Mouse (Mus musculus): ENCODE data around the gene Exoc3l2.
A peak's percentile ranks its signal among the peaks of the same experiment; 100 is the strongest.

Gene Exoc3l2

GRCm38 (mm10) chr7:19523017-19523756, 60.1 kb downstream of the Exoc3l2 start:
- DNase-seq (ENCODE audit: low read depth, low spot score) = no peak

GRCm38 (mm10) chr7:19523757-19524419, 60.8 kb downstream of the Exoc3l2 start:
- DNase-seq (ENCODE audit: low read depth, low spot score) = peak; percentile 56

GRCm38 (mm10) chr7:19524420-19525104, 61.4 kb downstream of the Exoc3l2 start:
- no peak for DNase-seq (ENCODE audit: low read depth, low spot score)

- no peak for DNase-seq (ENCODE audit: low read depth, low spot score)
Observed at GRCm38 (mm10) chr7:19525105-19525481, 62.0 kb downstream of the Exoc3l2 start.

- no peak for DNase-seq (ENCODE audit: low read depth, low spot score)
Observed at GRCm38 (mm10) chr7:19531077-19531476, 67.9 kb downstream of the Exoc3l2 start.

GRCm38 (mm10) chr7:19532240-19532639, 69.1 kb downstream of the Exoc3l2 start:
- no peak for DNase-seq (ENCODE audit: low read depth, low spot score)

GRCm38 (mm10) chr7:19534676-19535075, 71.5 kb downstream of the Exoc3l2 start:
- DNase-seq (ENCODE audit: low read depth, low spot score) = no peak

- DNase-seq (ENCODE audit: low read depth, low spot score) = no peak
Observed at GRCm38 (mm10) chr7:19540771-19541566, 77.8 kb downstream of the Exoc3l2 start.

- no peak for DNase-seq (ENCODE audit: low read depth, low spot score)
Observed at GRCm38 (mm10) chr7:19541681-19542154, 78.6 kb downstream of the Exoc3l2 start.

GRCm38 (mm10) chr7:19542155-19542691, 79.1 kb downstream of the Exoc3l2 start:
- DNase-seq (ENCODE audit: low read depth, low spot score) = no peak

GRCm38 (mm10) chr7:19543584-19543983, 80.5 kb downstream of the Exoc3l2 start:
- DNase-seq (ENCODE audit: low read depth, low spot score) = no peak

GRCm38 (mm10) chr7:19546007-19546406, 82.9 kb downstream of the Exoc3l2 start:
- no peak for DNase-seq (ENCODE audit: low read depth, low spot score)

Measured in brain, embryonic 18.5 days (tissue).